Mouse (Mus musculus) fat pad, adult 2 months (tissue): ENCODE data around the gene Elovl5.

ENCODE experiments used
- DNase-seq: peaks from one replicate; pipeline ENCODE4 v3.0.0-alpha.2; 2011; ENCODE audit warnings: low read depth, low spot score; ENCODE audit errors: extremely low read depth

Gene Elovl5

GRCm38 (mm10) chr9:77927431-77927830 is 10.3 kb downstream of the Elovl5 start:
- no peak for DNase-seq

GRCm38 (mm10) chr9:77928769-77929168 is 11.6 kb downstream of the Elovl5 start:
- DNase-seq: no peak

GRCm38 (mm10) chr9:77929296-77929695 is 12.1 kb downstream of the Elovl5 start:
- DNase-seq: no peak

GRCm38 (mm10) chr9:77930036-77930859 is 13.1 kb downstream of the Elovl5 start:
- DNase-seq: no peak

- DNase-seq: no peak
These were observed 13.7 kb downstream of the Elovl5 start for GRCm38 (mm10) chr9:77930860-77931184.

- DNase-seq: no peak
These were observed 14.6 kb downstream of the Elovl5 start for GRCm38 (mm10) chr9:77931740-77932139.

- no peak for DNase-seq
These were observed 18.9 kb downstream of the Elovl5 start for GRCm38 (mm10) chr9:77935818-77936611.

- DNase-seq: no peak
These were observed 20.7 kb downstream of the Elovl5 start for GRCm38 (mm10) chr9:77937875-77938274.

GRCm38 (mm10) chr9:77938761-77939553 is 21.8 kb downstream of the Elovl5 start:
- no peak for DNase-seq

GRCm38 (mm10) chr9:77939554-77939920 is 22.4 kb downstream of the Elovl5 start:
- no peak for DNase-seq

GRCm38 (mm10) chr9:77941058-77941457 is 23.9 kb downstream of the Elovl5 start:
- no peak for DNase-seq

GRCm38 (mm10) chr9:77941836-77942235 is 24.7 kb downstream of the Elovl5 start:
- no peak for DNase-seq

- no peak for DNase-seq
These were observed 25.2 kb downstream of the Elovl5 start for GRCm38 (mm10) chr9:77942411-77942810.

GRCm38 (mm10) chr9:77943316-77943715 is 26.2 kb downstream of the Elovl5 start:
- peak; percentile 28 for DNase-seq

- peak; percentile 46 for DNase-seq
These were observed 27.0 kb downstream of the Elovl5 start for GRCm38 (mm10) chr9:77944195-77944594.

- peak; percentile 51 for DNase-seq
These were observed 28.9 kb downstream of the Elovl5 start for GRCm38 (mm10) chr9:77945792-77946666.

GRCm38 (mm10) chr9:77948214-77948613 is 31.1 kb downstream of the Elovl5 start:
- DNase-seq: no peak

- DNase-seq: no peak
These were observed 32.6 kb downstream of the Elovl5 start for GRCm38 (mm10) chr9:77949753-77950268.

GRCm38 (mm10) chr9:77950841-77951475 is 33.8 kb downstream of the Elovl5 start:
- DNase-seq: no peak

- no peak for DNase-seq
These were observed 34.8 kb downstream of the Elovl5 start for GRCm38 (mm10) chr9:77951971-77952370.
